Mouse (Mus musculus): ENCODE data around the gene Slc26a9. TPM values are rescaled to one million over a fixed set of nuclear protein-coding genes. Genes with fewer than 3 reads are reported as not detected.
A peak's percentile ranks its signal among the peaks of the same experiment; 100 is the strongest.

Gene Slc26a9
- polyA plus RNA-seq, 1 experiment from 2014 or later: not detected

- 75% methylated on average over 9 of the region's 9 CpGs for WGBS
- Histone ChIP-seq H3K4me2 (no peak overlapping the region), H3K36me3 (no peaks in the 10 kb centered on the region), H3K27me3 (no peaks in the 10 kb centered on the region), H3K4me1 (replicated peaks) (no peaks in the 10 kb centered on the region), H3K9ac (no peak overlapping the region), H3K4me3 (no peak overlapping the region), H3K9me3 (no peaks in the 10 kb centered on the region), H3K27ac (replicated peaks) (no peak overlapping the region)
- ATAC-seq (ENCODE audit: low read depth): no peak
Observed at GRCm38 (mm10) chr1:131759667-131760427, 16.0 kb downstream of the Slc26a9 start.

- Histone ChIP-seq H3K4me1 (replicated peaks) (no peaks in the 10 kb centered on the region; the same call in 1 of the 2 replicates), H3K27me3 (no peaks in the 10 kb centered on the region), H3K9ac (no peak overlapping the region), H3K27ac (replicated peaks) (no peak overlapping the region), H3K36me3 (no peaks in the 10 kb centered on the region), H3K4me2 (no peak overlapping the region), H3K4me3 (no peak overlapping the region), H3K9me3 (no peaks in the 10 kb centered on the region)
- ATAC-seq (ENCODE audit: low read depth): no peak
- WGBS: 86% methylated on average over 3 of the region's 3 CpGs
Observed at GRCm38 (mm10) chr1:131760428-131760820, 16.6 kb downstream of the Slc26a9 start.

- ATAC-seq (ENCODE audit: low read depth): no peak
- no peaks in the 10 kb centered on the region; the same call in 1 of the 2 replicates for H3K4me1 ChIP-seq (replicated peaks)
- H3K36me3 ChIP-seq: no peaks in the 10 kb centered on the region
- H3K4me2 ChIP-seq: no peak overlapping the region
- H3K4me3 ChIP-seq: no peak overlapping the region
- H3K27ac ChIP-seq (replicated peaks): no peak overlapping the region
- no peak overlapping the region for H3K9ac ChIP-seq
- 86% methylated on average over 13 of the region's 13 CpGs for WGBS
- H3K9me3 ChIP-seq: no peaks in the 10 kb centered on the region
- H3K27me3 ChIP-seq: no peaks in the 10 kb centered on the region
Observed at GRCm38 (mm10) chr1:131761079-131761831, 17.4 kb downstream of the Slc26a9 start.

GRCm38 (mm10) chr1:131763683-131764082, 19.9 kb downstream of the Slc26a9 start:
- Histone ChIP-seq H3K4me1 (replicated peaks) (no peaks in the 10 kb centered on the region; the same call in 1 of the 2 replicates), H3K36me3 (no peaks in the 10 kb centered on the region), H3K27me3 (no peaks in the 10 kb centered on the region), H3K4me3 (no peak overlapping the region), H3K27ac (replicated peaks) (no peak overlapping the region), H3K9ac (no peak overlapping the region), H3K9me3 (no peaks in the 10 kb centered on the region), H3K4me2 (no peak overlapping the region)
- no peak for ATAC-seq (ENCODE audit: low read depth)
- WGBS: 65% methylated on average over 9 of the region's 9 CpGs

- H3K36me3 ChIP-seq: no peaks in the 10 kb centered on the region
- no peak overlapping the region for H3K4me2 ChIP-seq
- H3K4me3 ChIP-seq: no peak overlapping the region
- H3K9ac ChIP-seq: no peak overlapping the region
- H3K4me1 ChIP-seq (replicated peaks): no peaks in the 10 kb centered on the region; the same call in 1 of the 2 replicates
- no peak overlapping the region for H3K27ac ChIP-seq (replicated peaks)
- no peaks in the 10 kb centered on the region for H3K9me3 ChIP-seq
- H3K27me3 ChIP-seq: no peaks in the 10 kb centered on the region
- no peak for ATAC-seq (ENCODE audit: low read depth)
- WGBS: 64% methylated on average over 8 of the region's 8 CpGs
Observed at GRCm38 (mm10) chr1:131764581-131765338, 20.9 kb downstream of the Slc26a9 start.

GRCm38 (mm10) chr1:131765357-131766001, 21.7 kb downstream of the Slc26a9 start:
- H3K36me3 ChIP-seq: no peaks in the 10 kb centered on the region
- H3K27ac ChIP-seq (replicated peaks): no peak overlapping the region
- H3K27me3 ChIP-seq: no peaks in the 10 kb centered on the region
- no peaks in the 10 kb centered on the region; the same call in 1 of the 2 replicates for H3K4me1 ChIP-seq (replicated peaks)
- no peak overlapping the region for H3K4me3 ChIP-seq
- H3K4me2 ChIP-seq: peak overlapping the region; percentile 24; the same call in 1 of the 2 replicates
- ATAC-seq (ENCODE audit: low read depth): peak; percentile 45; the same call in 1 of the 2 replicates
- H3K9ac ChIP-seq: peak overlapping the region; percentile 26; the same call in 1 of the 2 replicates
- no peaks in the 10 kb centered on the region for H3K9me3 ChIP-seq
- WGBS: 12% methylated on average over 11 of the region's 11 CpGs

- Histone ChIP-seq H3K27ac (replicated peaks) (no peak overlapping the region), H3K4me3 (no peak overlapping the region), H3K27me3 (no peaks in the 10 kb centered on the region), H3K4me1 (replicated peaks) (no peaks in the 10 kb centered on the region; the same call in 1 of the 2 replicates), H3K9ac (no peak overlapping the region), H3K9me3 (no peaks in the 10 kb centered on the region), H3K36me3 (no peaks in the 10 kb centered on the region), H3K4me2 (no peak overlapping the region)
- ATAC-seq (ENCODE audit: low read depth): no peak
- 72% methylated on average over 3 of the region's 3 CpGs for WGBS
Observed at GRCm38 (mm10) chr1:131769296-131769695, 25.5 kb downstream of the Slc26a9 start.

GRCm38 (mm10) chr1:131770656-131771055, 26.8 kb downstream of the Slc26a9 start:
- 55% methylated on average over 4 of the region's 4 CpGs for WGBS

GRCm38 (mm10) chr1:131771440-131771839, 27.6 kb downstream of the Slc26a9 start:
- no peaks in the 10 kb centered on the region for H3K27me3 ChIP-seq
- no peaks in the 10 kb centered on the region for H3K36me3 ChIP-seq
- no peaks in the 10 kb centered on the region for H3K9me3 ChIP-seq
- ATAC-seq (ENCODE audit: low read depth): no peak
- no peak overlapping the region for H3K4me3 ChIP-seq
- H3K4me2 ChIP-seq: no peak overlapping the region
- no peak overlapping the region for H3K9ac ChIP-seq
- no peaks in the 10 kb centered on the region for H3K4me1 ChIP-seq (replicated peaks)
- H3K27ac ChIP-seq (replicated peaks): no peak overlapping the region

More at GRCm38 (mm10) chr1:131770656-131771055, 26.8 kb downstream of the Slc26a9 start:
- H3K9ac ChIP-seq: no peak overlapping the region
- H3K27me3 ChIP-seq: no peaks in the 10 kb centered on the region
- H3K9me3 ChIP-seq: no peaks in the 10 kb centered on the region
- H3K4me1 ChIP-seq (replicated peaks): no peaks in the 10 kb centered on the region; the same call in 1 of the 2 replicates
- no peak overlapping the region for H3K27ac ChIP-seq (replicated peaks)
- no peak overlapping the region for H3K4me2 ChIP-seq
- no peaks in the 10 kb centered on the region for H3K36me3 ChIP-seq
- ATAC-seq (ENCODE audit: low read depth): no peak
- no peak overlapping the region for H3K4me3 ChIP-seq

- H3K9ac ChIP-seq: no peak overlapping the region
- H3K27ac ChIP-seq (replicated peaks): no peak overlapping the region
- H3K4me3 ChIP-seq: no peak overlapping the region
- H3K36me3 ChIP-seq: no peaks in the 10 kb centered on the region
- 23% methylated on average over 3 of the region's 3 CpGs for WGBS
- peaks cover 10% of the 10 kb centered on the region for H3K27me3 ChIP-seq
- no peak overlapping the region for H3K4me2 ChIP-seq
- peaks cover 9% of the 10 kb centered on the region for H3K4me1 ChIP-seq (replicated peaks)
- ATAC-seq (ENCODE audit: low read depth): no peak; the same call in 1 of the 2 replicates
- H3K9me3 ChIP-seq: no peaks in the 10 kb centered on the region
Observed at GRCm38 (mm10) chr1:131794591-131794990, 50.8 kb downstream of the Slc26a9 start.

- no peak overlapping the region for H3K9ac ChIP-seq
- WGBS: 93% methylated on average over 3 of the region's 3 CpGs
- no peaks in the 10 kb centered on the region for H3K9me3 ChIP-seq
- H3K4me2 ChIP-seq: no peak overlapping the region
- H3K27ac ChIP-seq (replicated peaks): no peak overlapping the region
- H3K27me3 ChIP-seq: peaks cover 10% of the 10 kb centered on the region
- H3K4me3 ChIP-seq: no peak overlapping the region
- ATAC-seq (ENCODE audit: low read depth): no peak
- H3K36me3 ChIP-seq: no peaks in the 10 kb centered on the region
- H3K4me1 ChIP-seq (replicated peaks): peaks cover 9% of the 10 kb centered on the region
Observed at GRCm38 (mm10) chr1:131795171-131795570, 51.3 kb downstream of the Slc26a9 start.

All from neural tube, embryonic 13.5 days (tissue).